Mouse (Mus musculus) small intestine, adult 2 months (tissue): ENCODE results near the gene Tnfrsf8.

Source experiments
- CTCF ChIP-seq: fragments of 200-500 bp; IDR thresholded peaks from 2 replicates; pipeline ENCODE4 v1.5.1; 2012; ENCODE audit warnings: low read depth, mild to moderate bottlenecking, control low read depth, inconsistent platforms, low read length, moderate library complexity, mixed read lengths; ENCODE audit not compliant: insufficient replicate concordance, insufficient read length; ENCODE audit errors: extremely low read depth
- POLR2A ChIP-seq: fragments of 200-500 bp; IDR thresholded peaks from 2 replicates; pipeline ENCODE4 v1.6.1; 2012; ENCODE audit warnings: low read depth, mild to moderate bottlenecking, control low read depth, inconsistent platforms, low read length, moderate library complexity

GRCm38 (mm10) chr4:145295589-145296300, 19.2 kb downstream of the Tnfrsf8 start:
- TF ChIP-seq CTCF: peak; percentile 78; the same call in 1 of the 2 replicates
- TF ChIP-seq POLR2A: no peak
